ENCODE assay signal across 8 mouse cellular contexts in the genomic region with DNA sequence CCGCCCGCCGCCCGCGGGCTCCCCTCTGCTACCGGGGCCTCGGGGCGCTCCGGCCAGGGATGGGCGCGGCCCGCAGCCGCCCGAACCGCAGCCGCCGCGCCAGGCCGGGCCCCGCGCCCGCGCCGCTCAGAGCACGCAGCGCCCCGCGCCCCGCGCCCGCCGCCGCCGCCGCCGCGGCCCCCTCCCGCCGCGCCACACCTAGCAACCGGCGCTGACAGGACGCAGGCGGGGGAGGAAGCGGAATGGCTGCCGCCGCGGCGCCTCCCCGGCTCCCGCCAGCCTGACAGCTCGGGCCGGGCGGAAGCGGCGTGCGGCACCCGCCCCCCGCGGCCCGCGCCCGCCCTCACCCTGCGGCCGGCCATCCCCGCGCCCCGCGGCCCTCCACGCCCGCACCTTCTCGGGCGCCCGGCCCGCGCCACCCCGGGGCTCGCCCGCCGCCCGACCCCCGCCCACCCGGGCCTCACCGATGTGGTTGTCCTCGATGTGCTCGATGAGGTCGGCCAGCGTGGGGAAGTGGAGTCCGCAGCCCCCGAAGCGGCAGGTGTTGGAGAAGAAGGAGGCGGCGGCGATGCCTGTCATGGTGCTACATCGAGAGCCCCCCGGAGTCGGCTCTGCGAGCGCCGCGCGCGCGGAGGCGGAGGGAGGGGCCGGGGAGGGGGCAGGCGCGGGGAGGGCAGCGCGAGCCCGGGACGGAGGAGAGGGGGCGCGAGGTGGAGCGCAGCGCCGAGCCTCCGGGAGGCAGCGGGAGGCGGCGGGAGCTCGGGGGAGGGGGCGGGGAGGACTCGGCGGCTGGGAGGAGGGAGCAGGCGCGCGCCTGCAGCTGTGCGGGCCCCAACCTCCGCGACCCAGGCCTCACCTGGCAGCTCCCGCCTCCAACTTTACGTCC. TPM values are rescaled to one million over a fixed set of nuclear protein-coding genes. Genes with fewer than 3 reads are reported as not detected.
DNase-seq lines count a peak whose midpoint lies in the region; ATAC-seq and TF ChIP-seq lines count a peak whose summit lies in the region.

Jazf1 (minus strand) TSS at position 643 of the 886 bp plus-strand sequence.

- no peak for TF ChIP-seq POLR2A in cerebellum, adult 2 months (IDR thresholded peaks at IDR 0.05; ENCODE audit: borderline replicate concordance, insufficient read depth, low read length)

- H3K9ac ChIP-seq in hindbrain, embryonic 12.5 days: peak within 1 kb of the TSS; percentile 83

- no peaks in the 10 kb centered on the region for H3K27me3 ChIP-seq in G1E (ENCODE audit: insufficient read depth, low read length)
- no peaks in the 10 kb centered on the region for H3K27me3 ChIP-seq in cerebellum, adult 2 months (ENCODE audit: control insufficient read depth, insufficient read depth, low read length)
- H3K27me3 ChIP-seq in hindbrain, embryonic 12.5 days: peaks cover 25% of the 10 kb centered on the region; the same call in 1 of the 2 replicates

- WGBS in cerebellum, adult 2 months: 5% methylated on average over 105 of the region's 133 CpGs
- WGBS in hindbrain, embryonic 12.5 days: 1% methylated on average over 69 of the region's 133 CpGs

- ATAC-seq in G1E (ENCODE audit: extremely low read depth, insufficient number of reproducible peaks, low FRiP score, poor library complexity, severe bottlenecking): no peak
- peak; percentile 83 for ATAC-seq in hindbrain, embryonic 12.5 days (ENCODE audit: low FRiP score)

- DNase-seq in G1E (ENCODE audit: low spot score): no peak
- DNase-seq in cerebellum, adult 2 months: peak; percentile 68
- DNase-seq in frontal cortex, postnatal 10 days (ENCODE audit: low spot score in 2 of 2): peak; percentile 39 to 55
- peak; percentile 34 to 57 for DNase-seq in layer of hippocampus, postnatal 14 days (ENCODE audit: low spot score in 2 of 2)
- peak; percentile 56 for DNase-seq in lung, postnatal 10 days
- peak; percentile 64 for DNase-seq in retina, embryonic 14.5 days (ENCODE audit: low spot score)
- peak; percentile 78 for DNase-seq in thymus, postnatal 4 days

- H3K4me3 ChIP-seq in G1E (ENCODE audit: low read depth, low read length): peak within 1 kb of the TSS; percentile 40; the same call in 1 of the 2 replicates
- H3K4me3 ChIP-seq in cerebellum, adult 2 months (replicated peaks; ENCODE audit: insufficient read depth, low read depth, low read length): peak within 1 kb of the TSS; percentile 94
- H3K4me3 ChIP-seq in hindbrain, embryonic 12.5 days: peak within 1 kb of the TSS; percentile 78

- H3K9me3 ChIP-seq in G1E (replicated peaks): peaks cover 22% of the 10 kb centered on the region
- H3K9me3 ChIP-seq in hindbrain, embryonic 12.5 days (replicated peaks): no peaks in the 10 kb centered on the region

- no peaks in the 10 kb centered on the region for H3K36me3 ChIP-seq in G1E (replicated peaks)
- no peaks in the 10 kb centered on the region for H3K36me3 ChIP-seq in hindbrain, embryonic 12.5 days

- peak within 1 kb of the TSS; percentile 84 for H3K4me2 ChIP-seq in hindbrain, embryonic 12.5 days (replicated peaks)

- no peak for TF ChIP-seq CTCF in G1E (IDR thresholded peaks at IDR 0.05; ENCODE audit: low read depth, low read length)
- TF ChIP-seq CTCF in cerebellum, adult 2 months (IDR thresholded peaks at IDR 0.05; ENCODE audit: borderline replicate concordance, insufficient read depth, low read depth, low read length): no peak

- no peak within 1 kb of the TSS for H3K27ac ChIP-seq in cerebellum, adult 2 months (ENCODE audit: insufficient read depth, low read length)
- H3K27ac ChIP-seq in hindbrain, embryonic 12.5 days: peak within 1 kb of the TSS; percentile 91

- no peaks in the 10 kb centered on the region for H3K4me1 ChIP-seq in G1E (ENCODE audit: insufficient read depth, low read depth, low read length)
- H3K4me1 ChIP-seq in cerebellum, adult 2 months (ENCODE audit: control insufficient read depth, insufficient read depth, low read length): no peaks in the 10 kb centered on the region; the same call in 1 of the 2 replicates
- H3K4me1 ChIP-seq in hindbrain, embryonic 12.5 days: peaks cover 6% of the 10 kb centered on the region; the same call in 1 of the 2 replicates

RNA-seq across cellular contexts. Expression of gene Jazf1, which starts in this region (rescaled TPM):
- total RNA-seq in G1E (2014; fragmentation: Nextera tagmentation) (not detected in 2 replicates), G1E (2017) (not detected in 2 replicates)
- not detected in 2 replicates for polyA plus RNA-seq in G1E (2012)
- polyA plus RNA-seq in cerebellum, adult 2 months (2012; rRNA removed): 11.4 and 11.8 TPM in 2 replicates
- polyA plus RNA-seq in hindbrain, embryonic 12.5 days (2016; fragmentation: Nextera tagmentation; extraction: Ambion mirVana): 15.6 and 15.8 TPM in 2 replicates
- total RNA-seq in layer of hippocampus, postnatal 14 days (2021): 10 to 100 TPM; 55.1 to 56.9 TPM

Comparison
In these comparisons a context has a peak if more than half of its experiments do, and no peak if none do; other contexts are left out.
1. RNA of gene Jazf1 (total RNA-seq): 55.1 to 56.9 TPM in layer of hippocampus, postnatal 14 days; not detected in G1E; every median in the first group is over 10 times any median in the second.
2. RNA of gene Jazf1 (polyA plus RNA-seq): 15.6 to 15.8 TPM in hindbrain, embryonic 12.5 days and 11.4 to 11.8 TPM in cerebellum, adult 2 months; not detected in G1E; every median in the first group is over 10 times any median in the second.
3. H3K4me3 ChIP-seq: peak in every context shown above with its lines; median percentile 94 in cerebellum, adult 2 months; 78 in hindbrain, embryonic 12.5 days; 40 in G1E.